Mouse (Mus musculus): ENCODE results near the gene Bpifa5.

- TF ChIP-seq CTCF (conservative IDR thresholded peaks at IDR 0.05; ENCODE audit: insufficient read depth, insufficient read length, low read depth, low read length) (no peak), POLR2A (IDR thresholded peaks at IDR 0.05; ENCODE audit: low read depth, low read length) (no peak)
Observed at GRCm38 (mm10) chr2:154192141-154192540, 29.7 kb downstream of the Bpifa5 start.
